Mouse (Mus musculus) brown adipose tissue, adult 24 weeks (tissue): ENCODE results near the gene Alox12. TPM values are rescaled to one million over a fixed set of nuclear protein-coding genes. Genes with fewer than 3 reads are reported as not detected.
A peak's percentile ranks its signal among the peaks of the same experiment; 100 is the strongest.

ENCODE experiments used
- H3K27ac ChIP-seq: fragments of 200-500 bp; replicated peaks from 2 replicates; pipeline ENCODE4 v1.5.1; 2012; ENCODE audit warnings: low read depth, mild to moderate bottlenecking, low read length
- H3K4me1 ChIP-seq: fragments of 200-500 bp; 2 replicates; pipeline ENCODE4 v1.6.1; 2012; ENCODE audit warnings: low read length, mixed read lengths; ENCODE audit not compliant: control insufficient read depth, insufficient read depth, insufficient read length
- H3K4me3 ChIP-seq: fragments of 200-500 bp; 2 replicates; pipeline ENCODE4 v1.5.1; 2012; ENCODE audit warnings: low read depth, mild to moderate bottlenecking, low read length, moderate library complexity; ENCODE audit not compliant: insufficient read depth
- polyA plus RNA-seq: library from polyadenylated mRNA; stranded (reverse); fragments of >200 nt; gene quantifications from 2 replicates; pipeline ENCODE4 v1.2.4, GENCODE M21; 2012; ENCODE audit not compliant: missing spikeins, insufficient read depth, insufficient read length

The Alox12 gene
- polyA plus RNA-seq, 1 experiment, result 0.44 TPM

DNA sequence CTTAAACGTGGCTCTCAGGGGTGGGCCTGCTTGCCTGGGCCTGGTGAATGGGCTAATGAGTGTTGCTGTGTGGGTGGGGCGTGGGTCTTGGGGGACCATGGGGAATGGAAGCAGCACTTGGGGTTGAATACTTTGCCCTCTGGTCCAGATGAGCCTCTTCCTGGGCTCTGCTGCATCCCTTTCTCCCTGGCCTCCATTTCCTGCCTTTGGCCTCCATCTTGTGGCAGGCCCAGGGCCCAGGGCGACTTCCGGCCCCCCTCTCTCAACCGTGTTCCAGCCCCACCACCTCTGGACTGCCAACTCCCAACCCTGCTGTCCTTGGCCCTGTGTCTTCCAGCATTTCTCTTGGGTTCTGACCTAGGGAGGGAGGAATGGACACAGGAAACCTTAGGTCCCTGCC is 21.1 kb downstream of the Alox12 start:
- Histone ChIP-seq H3K4me1 (peaks cover 2% of the 10 kb centered on the region; the same call in 1 of the 2 replicates), H3K27ac (peak overlapping the region; percentile 89), H3K4me3 (peak overlapping the region; percentile 83)

DNA sequence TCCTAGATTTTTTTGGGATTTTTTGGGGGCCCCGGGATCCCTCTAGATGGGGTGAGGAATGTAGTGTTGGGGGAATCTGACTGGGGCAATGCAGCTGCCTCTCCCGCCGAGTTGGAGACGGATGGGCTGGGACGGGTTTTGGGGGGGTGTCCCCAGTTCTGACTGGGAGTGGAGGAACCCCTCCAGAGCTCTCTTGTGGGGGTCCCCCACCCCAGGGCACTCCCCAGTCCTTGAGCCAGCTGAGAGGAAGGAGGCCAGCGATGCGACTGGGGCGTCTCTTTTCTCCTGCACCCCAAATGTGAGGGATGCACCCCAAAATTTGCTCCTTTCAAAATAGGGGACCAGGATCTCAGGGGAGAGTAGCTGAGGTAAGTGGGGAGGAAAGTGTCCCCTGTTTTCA is 22.1 kb downstream of the Alox12 start:
- Histone ChIP-seq H3K27ac (peak overlapping the region; percentile 89), H3K4me3 (peak overlapping the region; percentile 83), H3K4me1 (no peaks in the 10 kb centered on the region; the same call in 1 of the 2 replicates)

DNA sequence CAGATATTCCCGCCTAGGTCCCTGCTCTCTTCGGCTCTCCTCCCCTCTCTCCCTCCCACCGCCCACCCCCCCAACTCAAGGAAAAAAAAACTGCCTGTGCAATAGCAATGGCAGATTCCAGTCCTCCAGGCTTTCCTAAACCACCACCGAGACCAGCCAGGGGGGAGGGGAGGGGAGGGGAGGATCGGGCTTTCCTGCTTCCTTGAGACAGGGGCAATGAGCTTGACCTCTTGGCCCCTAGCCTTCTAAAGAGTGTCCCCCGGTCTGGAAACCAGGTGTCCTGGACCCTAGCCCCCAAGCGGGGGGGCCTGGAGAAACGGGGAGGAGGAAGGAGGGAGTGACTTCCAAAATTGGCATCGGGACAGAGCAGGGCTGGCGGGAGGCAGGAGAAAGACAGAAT is 22.6 kb downstream of the Alox12 start:
- Histone ChIP-seq H3K27ac (peak overlapping the region; percentile 94), H3K4me1 (no peaks in the 10 kb centered on the region; the same call in 1 of the 2 replicates), H3K4me3 (peak overlapping the region; percentile 83)

DNA sequence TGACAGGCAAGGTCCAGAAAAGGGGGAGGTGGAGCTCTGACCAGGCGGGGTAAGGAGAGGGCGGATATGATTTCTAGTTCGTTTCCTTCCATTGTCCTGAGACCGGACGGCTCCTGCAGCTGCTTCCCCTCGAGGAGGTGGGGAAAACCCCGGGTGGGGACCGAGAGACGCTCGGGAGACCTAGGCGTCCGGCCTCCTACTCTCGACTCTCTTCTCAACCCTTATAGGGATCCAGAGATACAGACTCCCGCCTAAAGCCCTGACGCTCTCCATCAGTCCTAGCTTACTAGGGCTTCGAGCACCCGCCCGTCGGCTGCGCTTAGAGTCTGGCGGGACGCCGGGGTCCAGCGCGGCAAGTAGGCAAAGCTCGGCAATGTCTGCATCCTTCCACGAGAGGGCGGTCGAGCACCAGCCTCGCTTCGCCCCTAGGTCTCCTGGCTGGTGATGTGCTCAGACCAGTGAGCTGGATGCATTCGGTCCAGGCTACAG is 24.9 kb downstream of the Alox12 start:
- no peaks in the 10 kb centered on the region; the same call in 1 of the 2 replicates for H3K4me1 ChIP-seq

DNA sequence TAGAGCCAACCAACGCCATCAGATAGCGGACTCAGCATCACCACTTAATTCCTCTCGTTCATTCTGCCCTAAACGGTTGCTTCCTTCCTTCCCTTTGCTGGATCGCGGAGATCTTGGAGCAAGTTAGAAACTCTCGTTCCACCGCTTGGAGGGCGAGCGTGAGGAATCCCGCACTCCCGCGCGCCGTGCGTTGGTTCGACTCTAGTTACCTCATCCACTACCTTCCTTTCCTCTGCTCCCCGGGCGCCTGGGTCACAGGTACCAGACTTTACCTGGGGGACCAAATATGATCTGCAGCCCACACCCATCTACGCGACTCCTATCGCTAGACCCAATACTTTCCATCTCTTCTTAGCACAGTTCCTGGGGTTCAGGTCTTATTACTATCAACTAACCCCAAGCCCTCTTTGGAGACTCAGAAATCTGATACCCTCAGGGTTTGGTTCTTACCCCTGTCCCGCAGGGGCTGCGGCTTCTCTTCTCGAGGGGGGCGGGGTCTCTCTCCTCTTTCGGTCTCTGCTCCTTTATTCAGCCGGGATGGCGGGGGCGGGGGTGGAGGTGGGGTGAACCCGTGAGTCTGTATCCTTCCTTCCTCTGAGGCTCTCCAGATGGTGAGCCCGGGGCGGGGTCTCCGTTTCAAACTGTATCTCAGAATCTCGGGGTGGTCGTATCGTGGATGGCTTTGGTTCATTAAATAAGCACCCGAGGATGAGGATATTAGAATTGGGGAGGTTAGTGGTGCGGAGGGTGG is 25.7 kb downstream of the Alox12 start, which contains the start of gene Bcl6b:
TSS of gene Bcl6b (minus strand) at position 539 of the 751 bp plus-strand sequence.
- peak within 1 kb of the TSS; percentile 99 for H3K27ac ChIP-seq
- peak within 1 kb of the TSS; percentile 65 for H3K4me3 ChIP-seq
- H3K4me1 ChIP-seq, result no peaks in the 10 kb centered on the region

More for the DNA sequence above, 24.9 kb downstream of the Alox12 start:
- H3K4me3 ChIP-seq, result peak overlapping the region; percentile 65
- peak overlapping the region; percentile 99 for H3K27ac ChIP-seq

DNA sequence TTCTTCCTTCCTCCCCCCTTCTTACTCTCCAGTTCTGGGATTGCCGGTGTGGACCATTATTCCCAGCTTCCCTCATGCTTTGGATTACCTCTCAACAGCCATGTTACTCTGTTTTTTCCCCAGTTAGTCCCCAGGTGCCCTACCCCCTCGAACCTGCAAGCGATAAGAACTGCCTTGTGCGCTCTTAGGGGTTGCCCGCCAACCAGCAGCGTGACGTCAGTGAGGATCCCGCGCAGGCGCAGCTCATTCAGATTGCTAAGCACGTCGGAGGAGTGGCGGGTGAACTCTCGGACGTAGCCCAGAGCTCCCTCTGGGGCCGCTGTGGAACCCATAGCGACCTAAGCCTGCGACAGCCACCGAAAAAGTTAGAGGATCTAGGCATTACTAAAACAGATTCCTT is 26.3 kb downstream of the Alox12 start:
- H3K4me1 ChIP-seq, result no peaks in the 10 kb centered on the region
- H3K27ac ChIP-seq, result peak overlapping the region; percentile 95
- H3K4me3 ChIP-seq, result peak overlapping the region; percentile 64

DNA sequence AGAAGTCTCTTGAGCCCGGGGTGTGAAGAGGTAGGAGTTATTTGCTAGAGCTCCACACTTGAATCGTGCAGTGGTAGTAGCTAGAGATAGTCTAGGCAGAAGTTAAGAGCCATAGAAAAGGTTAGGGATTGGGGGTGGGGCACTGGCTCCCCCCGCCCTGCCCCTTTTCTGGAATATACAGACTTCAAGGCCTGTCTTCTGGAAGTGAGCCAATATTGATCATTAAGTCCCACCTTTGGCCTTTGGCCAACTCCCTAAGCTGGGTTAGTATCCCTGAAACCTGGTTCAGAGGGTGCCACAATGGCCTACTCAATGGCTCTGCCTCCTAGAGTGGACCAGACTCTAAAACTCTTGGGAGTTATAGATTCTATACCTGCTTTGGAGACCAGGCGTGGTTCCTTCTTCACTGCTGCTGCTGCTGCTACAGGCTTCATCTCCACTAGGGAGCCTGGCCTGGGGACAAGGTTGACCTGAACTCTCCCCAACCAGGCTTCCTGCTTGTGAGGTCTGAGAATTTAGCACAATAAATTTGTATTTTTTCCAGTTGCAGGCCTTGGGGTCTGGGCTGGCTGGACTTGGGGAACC is 27.4 kb downstream of the Alox12 start:
- peak overlapping the region; percentile 64 for H3K4me3 ChIP-seq
- peak overlapping the region; percentile 95 for H3K27ac ChIP-seq
- H3K4me1 ChIP-seq, result peaks cover 3% of the 10 kb centered on the region; the same call in 1 of the 2 replicates

DNA sequence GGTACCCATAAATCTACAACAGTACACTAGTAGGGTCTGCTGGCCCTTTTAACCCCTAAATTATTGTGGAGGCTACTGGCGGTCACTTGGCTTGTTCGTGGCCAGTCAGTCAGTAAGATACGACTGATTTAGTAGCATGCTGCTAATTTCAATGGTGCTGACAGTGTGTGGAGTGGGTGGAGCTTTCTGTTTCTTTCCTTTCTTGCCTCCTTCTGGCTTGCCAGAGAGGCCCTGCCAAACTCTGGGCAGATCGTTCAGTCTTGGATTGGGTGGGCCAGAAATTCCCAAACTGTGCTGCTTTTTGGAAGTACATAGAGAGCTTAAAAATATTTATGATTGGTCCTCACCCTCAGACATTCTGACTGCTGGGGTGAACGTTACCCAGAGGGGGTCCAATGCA is 28.0 kb downstream of the Alox12 start:
- H3K4me1 ChIP-seq, result peaks cover 3% of the 10 kb centered on the region; the same call in 1 of the 2 replicates
- H3K4me3 ChIP-seq, result peak overlapping the region; percentile 64

DNA sequence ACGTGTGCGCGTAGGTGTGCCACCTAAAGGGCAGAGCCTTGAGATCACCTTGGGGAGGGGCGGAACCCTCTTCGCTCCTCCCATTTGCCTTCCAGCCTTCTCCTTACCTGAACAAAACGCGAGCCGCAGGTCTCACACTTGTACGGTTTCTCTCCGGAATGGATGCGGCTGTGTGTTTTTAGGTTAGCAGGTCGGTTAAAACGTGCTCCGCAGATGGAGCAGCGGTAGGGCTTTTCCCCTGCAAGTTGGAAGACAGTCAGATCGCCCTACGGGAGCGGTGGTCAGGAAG is 28.6 kb downstream of the Alox12 start:
- Histone ChIP-seq H3K4me3 (peak overlapping the region; percentile 64), H3K27ac (peak overlapping the region; percentile 95), H3K4me1 (peaks cover 3% of the 10 kb centered on the region; the same call in 1 of the 2 replicates)

More for the DNA sequence above, 28.0 kb downstream of the Alox12 start:
- H3K27ac ChIP-seq, result peak overlapping the region; percentile 95

DNA sequence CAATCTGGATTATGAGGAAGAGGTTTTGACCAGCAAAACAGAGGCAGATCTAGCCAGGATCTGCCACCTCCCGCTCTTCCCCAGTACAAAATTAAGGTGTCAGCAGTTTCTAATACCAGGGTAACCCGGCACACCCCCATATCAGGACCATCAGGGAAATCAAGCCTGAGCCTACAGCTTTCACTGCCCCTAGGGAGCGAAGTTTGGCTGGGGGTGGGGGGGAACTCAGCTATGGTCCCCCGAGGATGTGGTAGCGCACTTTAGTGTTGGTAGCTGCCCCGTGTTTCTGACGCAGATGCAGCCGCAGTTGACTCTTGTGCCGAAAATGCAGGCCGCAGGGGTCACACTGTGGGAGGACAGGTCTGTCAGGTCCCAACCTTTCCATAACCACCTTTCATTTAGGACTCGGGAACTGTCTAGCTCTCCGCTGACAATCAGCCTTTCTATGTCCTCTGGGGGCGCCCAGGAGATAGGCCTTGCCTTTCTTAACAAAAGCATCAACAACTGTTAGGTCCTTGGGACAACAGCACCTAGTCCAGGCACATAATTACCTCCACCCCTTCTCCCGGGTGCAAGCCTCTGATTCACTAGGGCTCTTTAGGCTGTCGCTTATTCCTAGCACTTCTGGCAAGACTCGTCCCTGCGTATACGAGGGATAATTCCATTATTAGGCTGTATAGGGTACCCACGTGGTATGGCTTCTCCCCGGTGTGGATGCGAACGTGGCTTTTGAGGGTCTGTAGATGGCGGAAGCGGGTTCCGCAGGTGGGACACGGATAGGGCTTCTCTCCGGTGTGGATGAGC is 29.2 kb downstream of the Alox12 start:
- peak overlapping the region; percentile 95 for H3K27ac ChIP-seq
- peaks cover 3% of the 10 kb centered on the region; the same call in 1 of the 2 replicates for H3K4me1 ChIP-seq
- H3K4me3 ChIP-seq, result peak overlapping the region; percentile 64

DNA sequence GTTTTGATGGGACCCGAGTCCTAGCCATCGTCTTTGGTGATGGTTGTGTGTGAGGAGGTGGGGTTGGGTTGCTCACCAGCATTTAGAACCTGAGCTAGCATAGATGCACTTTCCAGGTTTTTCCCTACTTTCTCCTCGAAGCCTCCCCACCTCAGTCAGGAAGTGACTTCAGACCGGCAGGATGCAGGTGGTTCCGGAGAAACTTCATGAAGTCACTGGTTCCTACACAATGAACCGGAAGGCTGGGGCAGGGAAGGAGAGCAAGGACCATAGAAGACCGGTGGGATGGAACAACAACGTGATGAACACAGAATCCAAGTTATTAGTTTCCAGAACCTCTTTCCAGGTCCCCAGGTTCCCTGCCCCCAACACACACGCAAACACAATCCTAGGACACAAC is 31.4 kb downstream of the Alox12 start:
- Histone ChIP-seq H3K4me3 (peak overlapping the region; percentile 64), H3K27ac (peak overlapping the region; percentile 99), H3K4me1 (peaks cover 6% of the 10 kb centered on the region)

DNA sequence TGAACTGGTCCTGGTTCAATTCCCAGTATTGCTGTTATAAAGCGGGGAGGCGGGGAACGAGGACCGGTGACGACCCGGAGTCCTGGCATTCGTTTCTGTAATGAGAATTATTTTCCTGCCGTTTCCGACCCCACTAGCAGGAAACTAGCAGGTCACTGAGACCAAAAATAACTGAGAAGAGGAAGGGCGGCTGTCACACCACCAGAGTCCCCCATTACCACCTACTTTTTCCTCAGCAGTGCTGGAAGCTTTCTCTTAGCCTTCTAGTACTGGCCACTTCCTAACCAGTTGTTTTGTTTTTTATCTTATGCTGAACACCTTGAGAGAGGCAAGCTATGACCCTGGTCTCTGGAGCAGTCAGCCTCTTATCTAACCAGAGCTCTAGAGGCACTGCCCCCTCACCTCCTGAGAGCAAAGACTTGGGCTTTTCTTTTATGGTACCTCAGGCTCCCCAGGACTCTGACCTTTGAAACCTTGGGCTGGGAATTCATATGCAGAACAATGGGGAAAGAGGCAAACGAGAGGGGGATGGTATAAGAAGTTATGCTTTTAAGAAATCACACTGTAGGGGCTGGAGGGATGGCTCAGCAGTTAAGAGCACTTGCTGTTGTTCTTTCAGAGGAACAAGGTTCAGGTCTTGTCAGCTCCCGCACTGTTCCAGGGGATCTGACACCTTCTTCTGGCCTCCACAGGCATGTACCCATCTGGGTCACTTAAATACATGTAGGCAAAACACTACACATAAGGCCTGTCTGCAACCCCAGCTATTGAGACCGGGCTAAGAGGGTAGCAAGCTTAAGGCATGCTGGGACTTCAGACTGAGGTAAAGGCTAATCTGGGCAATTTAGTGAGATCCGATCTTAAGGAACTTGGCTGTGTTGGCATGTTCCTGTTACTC is 33.3 kb downstream of the Alox12 start:
- H3K4me3 ChIP-seq, result peak overlapping the region; percentile 76
- H3K27ac ChIP-seq, result peak overlapping the region; percentile 98
- peaks cover 9% of the 10 kb centered on the region for H3K4me1 ChIP-seq

DNA sequence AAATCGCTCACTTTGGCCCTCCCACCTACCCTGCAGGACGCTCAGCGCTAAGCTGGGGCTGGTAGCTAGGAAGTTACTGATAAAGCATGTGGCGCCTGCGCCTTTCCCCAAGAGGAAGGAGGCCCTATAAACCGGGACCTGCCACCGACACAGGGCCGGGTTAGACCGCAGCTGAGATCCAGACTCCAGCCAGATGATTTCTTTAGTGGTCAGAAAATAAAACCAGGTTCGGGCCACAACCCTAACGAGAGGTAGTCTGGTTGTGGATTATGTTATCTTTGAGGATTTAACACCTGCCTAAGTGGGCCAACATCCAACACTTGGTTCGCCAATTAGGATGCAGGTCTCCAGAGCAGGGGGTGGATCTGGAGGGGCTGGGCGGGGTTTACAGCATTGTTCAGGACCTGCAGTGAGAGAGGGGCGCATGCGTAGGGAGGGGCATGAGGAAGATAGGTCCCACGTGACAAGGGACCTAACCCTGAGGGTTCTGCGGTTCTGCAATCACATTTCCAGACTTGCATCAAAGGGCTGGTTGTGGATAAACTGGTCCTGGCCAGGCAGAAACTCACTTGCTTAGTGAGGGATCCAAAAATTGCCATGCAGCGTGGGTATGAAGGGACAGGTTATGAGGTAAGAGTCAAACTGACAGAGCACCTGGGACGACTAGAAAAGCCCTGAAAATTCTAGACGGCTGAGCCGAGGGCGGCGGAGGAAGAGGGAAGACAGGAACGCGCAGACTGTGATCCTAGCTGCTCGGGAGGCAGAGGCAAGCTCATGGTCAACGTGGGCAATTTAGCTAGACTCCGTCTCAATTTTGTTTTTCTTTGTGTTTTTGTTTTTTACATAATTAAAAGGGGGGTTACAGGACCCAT is 34.2 kb downstream of the Alox12 start, which contains the start of gene Slc16a13:
TSS of gene Slc16a13 (minus strand) at position 334 of the 872 bp plus-strand sequence.
- Histone ChIP-seq H3K4me1 (peaks cover 9% of the 10 kb centered on the region), H3K27ac (peak within 1 kb of the TSS; percentile 98), H3K4me3 (peak within 1 kb of the TSS; percentile 76)
